Mouse (Mus musculus): ENCODE measurements around the gene Zfp704.

DNA sequence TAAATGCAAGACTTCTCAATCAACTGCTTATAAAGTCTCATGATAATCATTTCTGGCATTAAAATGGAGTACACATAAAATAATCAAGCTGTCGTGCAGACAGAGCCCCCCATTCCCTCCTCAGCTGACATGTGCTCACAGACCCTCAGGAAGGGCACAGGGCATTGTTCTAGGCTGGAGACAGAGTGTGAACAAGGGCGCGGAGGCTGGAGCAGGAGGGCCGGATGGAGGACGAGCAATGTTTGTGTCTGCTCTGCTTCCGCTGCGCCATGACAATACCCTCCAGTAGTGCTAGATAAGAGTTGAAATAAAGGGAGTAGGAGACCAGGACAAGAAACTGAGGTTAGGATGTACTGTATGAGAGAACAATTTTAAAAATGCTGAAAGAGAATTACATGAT lies 46.3 kb downstream of the Zfp704 start:
- no peak for TF ChIP-seq CTCF (IDR thresholded peaks at IDR 0.05; ENCODE audit: extremely low read depth, insufficient read depth, insufficient read length, insufficient replicate concordance)
- no peak for TF ChIP-seq POLR2A (IDR thresholded peaks at IDR 0.05; ENCODE audit: low read depth, low read length)

Measured in spleen, adult 2 months (tissue).